In genomic region chr10:70195279-70195678, GRCm38 (mm10) we compare ENCODE assay signal across 14 mouse cellular contexts. TPM values are rescaled to one million over a fixed set of nuclear protein-coding genes. Genes with fewer than 3 reads are reported as not detected.
DNase-seq lines count a peak whose midpoint lies in the region; ATAC-seq and TF ChIP-seq lines count a peak whose summit lies in the region.
"Had no signal": no experiment of that assay in that cellular context is flagged by ENCODE, and none has a peak within 500 bp of the region (broad histone marks: within the 10 kb centered on the region; RNA-seq: fewer than 3 reads in every experiment).

No protein-coding gene starts in this region.

- H3K27ac ChIP-seq in layer of hippocampus, adult 2 months, result peak overlapping the region; percentile 32; the same call in 1 of the 2 replicates
- H3K27ac ChIP-seq in embryonic facial prominence, embryonic 10.5 days (replicated peaks), result 0 out of 2 replicates have a peak overlapping the region, but pooled peaks have one; percentile 40
- H3K27ac ChIP-seq in liver, embryonic 11.5 days (ENCODE audit: low read depth, low read length), result peak overlapping the region; percentile 61
- no peak overlapping the region for H3K27ac ChIP-seq in hindbrain, embryonic 13.5 days
- H3K27ac ChIP-seq: limb, embryonic 15.5 days had no signal

- H3K27me3 ChIP-seq in embryonic facial prominence, embryonic 10.5 days (replicated peaks; ENCODE audit: low read depth, poor library complexity, severe bottlenecking), result no peaks in the 10 kb centered on the region
- H3K27me3 ChIP-seq in liver, embryonic 11.5 days (replicated peaks; ENCODE audit: control insufficient read depth, insufficient read depth, low read length), result no peaks in the 10 kb centered on the region
- no peaks in the 10 kb centered on the region for H3K27me3 ChIP-seq in splenic B cell, adult 2 months (ENCODE audit: control insufficient read depth, insufficient read depth, low read length, poor library complexity, severe bottlenecking)
- no peaks in the 10 kb centered on the region for H3K27me3 ChIP-seq in hindbrain, embryonic 13.5 days
- H3K27me3 ChIP-seq: CH12.LX; limb, embryonic 15.5 days had no signal

- H3K4me3 ChIP-seq in layer of hippocampus, adult 2 months, result no peak overlapping the region
- no peak overlapping the region for H3K4me3 ChIP-seq in embryonic facial prominence, embryonic 10.5 days
- no peak overlapping the region for H3K4me3 ChIP-seq in liver, embryonic 11.5 days (ENCODE audit: low read depth, low read length)
- no peak overlapping the region for H3K4me3 ChIP-seq in hindbrain, embryonic 13.5 days
- H3K4me3 ChIP-seq: limb, embryonic 15.5 days had no signal

- H3K9me3 ChIP-seq in embryonic facial prominence, embryonic 10.5 days, result no peaks in the 10 kb centered on the region
- no peaks in the 10 kb centered on the region for H3K9me3 ChIP-seq in liver, embryonic 11.5 days (ENCODE audit: control insufficient read depth, low read length)
- no peaks in the 10 kb centered on the region for H3K9me3 ChIP-seq in hindbrain, embryonic 13.5 days
- H3K9me3 ChIP-seq: limb, embryonic 15.5 days had no signal

- peak; percentile 43 for ATAC-seq in liver, embryonic 11.5 days (replicated peaks; ENCODE audit: low FRiP score)
- ATAC-seq in hindbrain, embryonic 13.5 days (ENCODE audit: low FRiP score), result no peak

- H3K9ac ChIP-seq in liver, embryonic 11.5 days (ENCODE audit: low read depth, low read length), result no peak overlapping the region
- H3K9ac ChIP-seq in hindbrain, embryonic 13.5 days, result no peak overlapping the region
- H3K9ac ChIP-seq: limb, embryonic 15.5 days had no signal

- DNase-seq in layer of hippocampus, adult 2 months (ENCODE audit: low spot score in 2 of 2), result no peak
- no peak for DNase-seq in layer of hippocampus, adult 11-12 months (ENCODE audit: low spot score)
- peak; percentile 27 for DNase-seq in embryonic facial prominence, embryonic 10.5 days (ENCODE audit: low spot score)
- DNase-seq in liver, embryonic 11.5 days (ENCODE audit: low spot score), result no peak
- DNase-seq in splenic B cell, adult 2 months (ENCODE audit: low read depth, low spot score), result peak; percentile 47
- DNase-seq in urinary bladder, postnatal 10 days (ENCODE audit: low spot score), result no peak
- DNase-seq in lung, postnatal 25 days (ENCODE audit: low spot score), result no peak
- DNase-seq: gastrocnemius, postnatal 36 days had no signal

- H3K4me1 ChIP-seq in embryonic facial prominence, embryonic 10.5 days, result peaks cover 28% of the 10 kb centered on the region
- H3K4me1 ChIP-seq in liver, embryonic 11.5 days (replicated peaks; ENCODE audit: control insufficient read depth, insufficient read depth, low read length), result peaks cover 8% of the 10 kb centered on the region
- no peaks in the 10 kb centered on the region for H3K4me1 ChIP-seq in hindbrain, embryonic 13.5 days (replicated peaks)

- H3K4me2 ChIP-seq in liver, embryonic 11.5 days, result peak overlapping the region; percentile 9; the same call in 1 of the 2 replicates
- H3K4me2 ChIP-seq in hindbrain, embryonic 13.5 days, result no peak overlapping the region
- H3K4me2 ChIP-seq: limb, embryonic 15.5 days had no signal

- no peak for TF ChIP-seq CTCF in layer of hippocampus, adult 2 months (conservative IDR thresholded peaks at IDR 0.05)

- WGBS in embryonic facial prominence, embryonic 10.5 days, result 67% methylated on average over 7 of the region's 7 CpGs
- 63% methylated on average over 7 of the region's 7 CpGs for WGBS in liver, embryonic 11.5 days
- 80% methylated on average over 7 of the region's 7 CpGs for WGBS in hindbrain, embryonic 13.5 days

- H3K36me3 ChIP-seq in embryonic facial prominence, embryonic 10.5 days (replicated peaks), result peaks cover 38% of the 10 kb centered on the region
- no peaks in the 10 kb centered on the region; the same call in 1 of the 2 replicates for H3K36me3 ChIP-seq in liver, embryonic 11.5 days (ENCODE audit: control insufficient read depth, insufficient read depth, low read length)
- H3K36me3 ChIP-seq in splenic B cell, adult 2 months (ENCODE audit: control insufficient read depth, insufficient read depth, low read length, poor library complexity, severe bottlenecking), result no peaks in the 10 kb centered on the region
- peaks cover 10% of the 10 kb centered on the region for H3K36me3 ChIP-seq in hindbrain, embryonic 13.5 days

RNA-seq across cellular contexts. Expression of gene Mrln, which starts 9.2 kb away (rescaled TPM):
- total RNA-seq in layer of hippocampus, adult 2 months (2021), result not detected
- polyA plus RNA-seq in embryonic facial prominence, embryonic 10.5 days (2016; fragmentation: Nextera tagmentation; extraction: Ambion mirVana), result 2.1 and 2.6 TPM in 2 replicates
- 0.67 and 0.96 TPM in 2 replicates for polyA plus RNA-seq in liver, embryonic 11.5 days (2014; fragmentation: Nextera tagmentation; extraction: Ambion mirVana)
- polyA plus RNA-seq in hindbrain, embryonic 13.5 days (2015; fragmentation: Nextera tagmentation; extraction: Ambion mirVana), result 0.94 and 1.5 TPM in 2 replicates
- total RNA-seq: CH12.LX; layer of hippocampus, adult 8-10 months had no signal
- polyA plus RNA-seq: midbrain, embryonic 14.5 days; small intestine, adult 2 months had no signal

RNA-seq across cellular contexts. Expression of gene Slc16a9, which starts 49.6 kb away (rescaled TPM):
- 1 to 10 TPM; 1.8 to 3.1 TPM for total RNA-seq in layer of hippocampus, adult 2 months (2021)
- 0.24 and 0.26 TPM in 2 replicates for polyA plus RNA-seq in embryonic facial prominence, embryonic 10.5 days (2016; fragmentation: Nextera tagmentation; extraction: Ambion mirVana)
- polyA plus RNA-seq in liver, embryonic 11.5 days (2014; fragmentation: Nextera tagmentation; extraction: Ambion mirVana), result 0.64 and 1.0 TPM in 2 replicates
- polyA plus RNA-seq in hindbrain, embryonic 13.5 days (2015; fragmentation: Nextera tagmentation; extraction: Ambion mirVana), result 1.6 and 2.7 TPM in 2 replicates
- total RNA-seq: CH12.LX had no signal

Comparison
In these comparisons a context has a peak if more than half of its experiments do, and no peak if none do; other contexts are left out.
1. DNase-seq: peak in embryonic facial prominence, embryonic 10.5 days (single experiment) and splenic B cell, adult 2 months (single experiment); none in layer of hippocampus, adult 2 months (0 of 2), layer of hippocampus, adult 11-12 months (single experiment), liver, embryonic 11.5 days (single experiment), urinary bladder, postnatal 10 days (single experiment) and lung, postnatal 25 days (single experiment).